Mouse (Mus musculus): ENCODE results near the gene Nr3c2.

DNA sequence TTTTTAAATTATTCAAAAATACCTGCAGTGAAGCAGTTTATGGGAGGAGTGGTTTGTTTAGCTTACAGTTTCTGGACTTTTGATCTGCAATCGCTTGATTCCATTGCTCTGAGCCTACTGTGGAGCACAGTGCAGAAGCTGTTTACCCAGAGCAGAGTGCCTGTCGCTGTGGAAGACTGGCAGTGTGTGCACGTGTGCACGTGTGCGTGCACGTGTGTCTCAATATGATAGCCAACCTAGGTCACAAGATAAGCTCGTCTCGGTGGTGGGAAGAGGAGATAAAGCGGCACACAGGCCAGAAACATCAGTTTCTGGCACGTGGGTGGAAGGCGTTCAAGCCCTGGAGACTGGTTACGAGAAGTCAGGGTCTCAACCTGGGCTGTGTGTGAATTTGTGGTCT lies 145.6 kb downstream of the Nr3c2 start:
- TF ChIP-seq CTCF (IDR thresholded peaks at IDR 0.05; ENCODE audit: low read depth) (no peak), EP300 (optimal IDR thresholded peaks at IDR 0.05) (no peak)
